Mouse (Mus musculus): ENCODE results near the gene Hmga1b.
"Not testable (repeated sequence)": the region's sequence is repeated elsewhere in the genome, so short reads cannot be mapped to it uniquely, and the experiment has no call there.

DNA sequence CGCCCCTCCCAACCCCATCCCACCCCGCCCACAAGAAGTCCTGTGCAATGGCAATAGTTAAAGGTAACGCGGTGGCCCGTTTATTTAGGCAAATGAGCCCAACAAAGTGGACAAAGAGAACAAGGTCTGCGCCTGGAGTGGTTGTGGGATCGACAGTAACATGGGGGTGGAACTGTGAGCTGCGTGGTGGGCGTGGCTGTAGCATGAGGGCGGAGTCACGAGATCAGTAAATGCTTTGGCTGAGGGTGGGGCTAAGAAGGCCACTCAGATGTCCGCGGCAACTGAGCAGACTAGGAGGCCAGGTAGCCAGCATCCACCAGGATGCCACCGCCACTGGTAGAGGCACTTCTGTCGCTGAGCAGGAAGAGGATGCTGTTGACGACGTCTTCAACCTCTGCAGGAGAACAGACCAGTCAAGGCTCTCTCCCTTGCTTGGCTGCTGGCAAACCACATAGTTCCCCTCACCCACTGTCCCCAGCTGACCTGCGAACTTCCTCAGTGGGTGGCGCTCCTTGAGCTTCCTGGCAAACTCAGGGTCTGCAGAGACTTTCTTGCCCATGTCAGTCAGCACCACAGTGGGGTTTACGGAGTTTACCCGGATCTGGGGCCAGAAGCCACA is 33.1 kb upstream of the Hmga1b start:
- not testable (repeated sequence) for TF ChIP-seq CTCF (IDR thresholded peaks at IDR 0.05; ENCODE audit: borderline replicate concordance, extremely low read depth, insufficient read depth, insufficient read length); POLR2A (IDR thresholded peaks at IDR 0.05; ENCODE audit: borderline replicate concordance, extremely low read depth, insufficient read depth, insufficient read length, poor library complexity, severe bottlenecking)
